Mouse (Mus musculus) MEL (cell line): Measurements from ENCODE around the gene Gbp9.

Experiments used
- NELFE ChIP-seq: IDR thresholded peaks from 2 replicates; pipeline ENCODE4 v1.6.1; 2011; ENCODE audit warnings: low read depth, low read length, improper control_type of control experiment
- POLR2AphosphoS2 ChIP-seq: IDR thresholded peaks from 2 replicates; pipeline ENCODE4 v1.6.1; 2011; ENCODE audit warnings: low read length, improper control_type of control experiment
- SIN3A ChIP-seq: IDR thresholded peaks from 2 replicates; pipeline ENCODE4 v1.6.1; 2012; ENCODE audit warnings: low read length, improper control_type of control experiment, inconsistent platforms

DNA sequence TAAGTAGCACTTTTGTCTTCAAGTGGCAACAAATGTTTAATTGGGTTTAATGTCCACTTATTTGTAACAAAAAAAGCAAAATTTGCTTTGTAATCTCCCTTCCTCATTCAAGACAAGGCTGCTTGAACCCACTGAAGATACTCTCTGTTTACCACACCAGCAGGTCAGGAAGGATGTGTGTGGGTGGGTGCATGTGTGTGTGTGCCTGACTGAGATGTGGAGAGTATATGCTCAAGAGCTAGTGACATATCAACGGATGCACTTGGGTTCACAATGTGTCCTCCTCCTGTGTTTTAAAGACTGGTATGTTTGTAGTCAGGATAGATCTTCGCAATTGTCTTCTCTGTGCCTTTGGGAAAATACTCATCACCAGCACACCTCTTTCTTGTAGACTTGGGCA lies 24.6 kb downstream of the Gbp9 start:
- TF ChIP-seq SIN3A, result no peak
- no peak for TF ChIP-seq POLR2AphosphoS2
- TF ChIP-seq NELFE, result no peak
